Mouse (Mus musculus): ENCODE measurements around the gene Mogat1. TPM values are rescaled to one million over a fixed set of nuclear protein-coding genes. Genes with fewer than 3 reads are reported as not detected.
A peak's percentile ranks its signal among the peaks of the same experiment; 100 is the strongest.

Mogat1 gene
- polyA plus RNA-seq, 1 experiment from 2014 or later: not detected

GRCm38 (mm10) chr1:78502527-78502926 is 8.3 kb upstream of the Mogat1 start:
- 88% methylated on average over 6 of the region's 6 CpGs for WGBS
- H3K4me3 ChIP-seq (ENCODE audit: low read length): no peak overlapping the region
- no peaks in the 10 kb centered on the region for H3K4me1 ChIP-seq (ENCODE audit: control insufficient read depth, insufficient read depth, low read length)
- no peak overlapping the region for H3K4me2 ChIP-seq (replicated peaks; ENCODE audit: low read depth, low read length)
- no peaks in the 10 kb centered on the region for H3K9me3 ChIP-seq (ENCODE audit: control insufficient read depth, low read length)
- H3K27me3 ChIP-seq (ENCODE audit: control insufficient read depth, insufficient read depth, low read length): no peaks in the 10 kb centered on the region
- no peaks in the 10 kb centered on the region for H3K36me3 ChIP-seq (ENCODE audit: control insufficient read depth, insufficient read depth, low read length)
- no peak overlapping the region for H3K27ac ChIP-seq (ENCODE audit: low read depth, low read length)
- no peak overlapping the region for H3K9ac ChIP-seq (ENCODE audit: low read depth, low read length)
- no peak for ATAC-seq (ENCODE audit: low FRiP score, low TSS enrichment)

GRCm38 (mm10) chr1:78507137-78507536 is 3.7 kb upstream of the Mogat1 start:
- H3K27me3 ChIP-seq (ENCODE audit: control insufficient read depth, insufficient read depth, low read length): no peaks in the 10 kb centered on the region
- no peak for ATAC-seq (ENCODE audit: low FRiP score, low TSS enrichment)
- H3K4me3 ChIP-seq (ENCODE audit: low read length): no peak overlapping the region
- 61% methylated on average over 1 of the region's 1 CpGs for WGBS
- no peaks in the 10 kb centered on the region for H3K9me3 ChIP-seq (ENCODE audit: control insufficient read depth, low read length)
- no peaks in the 10 kb centered on the region for H3K36me3 ChIP-seq (ENCODE audit: control insufficient read depth, insufficient read depth, low read length)
- 0 out of 2 replicates have a peak, but pooled peaks cover 4% of the 10 kb centered on the region for H3K4me1 ChIP-seq (ENCODE audit: control insufficient read depth, insufficient read depth, low read length)
- H3K27ac ChIP-seq (ENCODE audit: low read depth, low read length): no peak overlapping the region
- no peak overlapping the region for H3K9ac ChIP-seq (ENCODE audit: low read depth, low read length)
- no peak overlapping the region for H3K4me2 ChIP-seq (replicated peaks; ENCODE audit: low read depth, low read length)

- Histone ChIP-seq H3K27me3 (ENCODE audit: control insufficient read depth, insufficient read depth, low read length) (no peaks in the 10 kb centered on the region), H3K27ac (ENCODE audit: low read depth, low read length) (no peak within 1 kb of the TSS), H3K4me1 (ENCODE audit: control insufficient read depth, insufficient read depth, low read length) (0 out of 2 replicates have a peak, but pooled peaks cover 4% of the 10 kb centered on the region), H3K4me3 (ENCODE audit: low read length) (peak within 1 kb of the TSS; percentile 24; the same call in 1 of the 2 replicates), H3K9me3 (ENCODE audit: control insufficient read depth, low read length) (no peaks in the 10 kb centered on the region), H3K36me3 (ENCODE audit: control insufficient read depth, insufficient read depth, low read length) (no peaks in the 10 kb centered on the region), H3K4me2 (replicated peaks; ENCODE audit: low read depth, low read length) (peak within 1 kb of the TSS; percentile 58), H3K9ac (ENCODE audit: low read depth, low read length) (no peak within 1 kb of the TSS)
- peak; percentile 86 for ATAC-seq (ENCODE audit: low FRiP score, low TSS enrichment)
- 4% methylated on average over 25 of the region's 25 CpGs for WGBS
These were observed 900 bp downstream of the Mogat1 start, which contains the start of gene BC035947 for GRCm38 (mm10) chr1:78511621-78512160. BC035947 (minus strand) TSS chr1:78512158.

- WGBS: 79% methylated on average over 8 of the region's 8 CpGs
- Histone ChIP-seq H3K9ac (ENCODE audit: low read depth, low read length) (no peak overlapping the region), H3K4me2 (replicated peaks; ENCODE audit: low read depth, low read length) (no peak overlapping the region), H3K27me3 (ENCODE audit: control insufficient read depth, insufficient read depth, low read length) (no peaks in the 10 kb centered on the region), H3K4me3 (ENCODE audit: low read length) (no peak overlapping the region), H3K27ac (ENCODE audit: low read depth, low read length) (no peak overlapping the region), H3K9me3 (ENCODE audit: control insufficient read depth, low read length) (no peaks in the 10 kb centered on the region), H3K36me3 (ENCODE audit: control insufficient read depth, insufficient read depth, low read length) (no peaks in the 10 kb centered on the region), H3K4me1 (ENCODE audit: control insufficient read depth, insufficient read depth, low read length) (0 out of 2 replicates have a peak, but pooled peaks cover 4% of the 10 kb centered on the region)
- ATAC-seq (ENCODE audit: low FRiP score, low TSS enrichment): no peak
These were observed 2.0 kb downstream of the Mogat1 start for GRCm38 (mm10) chr1:78512756-78513155.

GRCm38 (mm10) chr1:78518907-78519306 is 8.1 kb downstream of the Mogat1 start:
- Histone ChIP-seq H3K9ac (ENCODE audit: low read depth, low read length) (no peak overlapping the region), H3K4me1 (ENCODE audit: control insufficient read depth, insufficient read depth, low read length) (no peaks in the 10 kb centered on the region), H3K9me3 (ENCODE audit: control insufficient read depth, low read length) (no peaks in the 10 kb centered on the region), H3K36me3 (ENCODE audit: control insufficient read depth, insufficient read depth, low read length) (no peaks in the 10 kb centered on the region), H3K4me2 (replicated peaks; ENCODE audit: low read depth, low read length) (no peak overlapping the region), H3K4me3 (ENCODE audit: low read length) (no peak overlapping the region), H3K27me3 (ENCODE audit: control insufficient read depth, insufficient read depth, low read length) (no peaks in the 10 kb centered on the region), H3K27ac (ENCODE audit: low read depth, low read length) (no peak overlapping the region)
- WGBS: 91% methylated on average over 7 of the region's 7 CpGs
- ATAC-seq (ENCODE audit: low FRiP score, low TSS enrichment): no peak

- Histone ChIP-seq H3K9ac (ENCODE audit: low read depth, low read length) (no peak overlapping the region), H3K9me3 (ENCODE audit: control insufficient read depth, low read length) (no peaks in the 10 kb centered on the region), H3K4me2 (replicated peaks; ENCODE audit: low read depth, low read length) (no peak overlapping the region), H3K4me3 (ENCODE audit: low read length) (no peak overlapping the region), H3K27ac (ENCODE audit: low read depth, low read length) (no peak overlapping the region), H3K36me3 (ENCODE audit: control insufficient read depth, insufficient read depth, low read length) (no peaks in the 10 kb centered on the region), H3K4me1 (ENCODE audit: control insufficient read depth, insufficient read depth, low read length) (no peaks in the 10 kb centered on the region), H3K27me3 (ENCODE audit: control insufficient read depth, insufficient read depth, low read length) (no peaks in the 10 kb centered on the region)
- peak; percentile 60; the same call in 1 of the 2 replicates for ATAC-seq (ENCODE audit: low FRiP score, low TSS enrichment)
- 27% methylated on average over 23 of the region's 23 CpGs for WGBS
These were observed 14.5 kb downstream of the Mogat1 start for GRCm38 (mm10) chr1:78525189-78525886.

GRCm38 (mm10) chr1:78528356-78528755 is 17.6 kb downstream of the Mogat1 start:
- 95% methylated on average over 3 of the region's 3 CpGs for WGBS

GRCm38 (mm10) chr1:78529011-78529410 is 18.2 kb downstream of the Mogat1 start:
- no peaks in the 10 kb centered on the region for H3K4me1 ChIP-seq (ENCODE audit: control insufficient read depth, insufficient read depth, low read length)
- H3K9me3 ChIP-seq (ENCODE audit: control insufficient read depth, low read length): no peaks in the 10 kb centered on the region
- WGBS: 92% methylated on average over 8 of the region's 8 CpGs
- no peak overlapping the region for H3K4me2 ChIP-seq (replicated peaks; ENCODE audit: low read depth, low read length)
- ATAC-seq (ENCODE audit: low FRiP score, low TSS enrichment): no peak
- no peaks in the 10 kb centered on the region for H3K36me3 ChIP-seq (ENCODE audit: control insufficient read depth, insufficient read depth, low read length)
- no peaks in the 10 kb centered on the region for H3K27me3 ChIP-seq (ENCODE audit: control insufficient read depth, insufficient read depth, low read length)
- no peak overlapping the region for H3K27ac ChIP-seq (ENCODE audit: low read depth, low read length)
- no peak overlapping the region for H3K9ac ChIP-seq (ENCODE audit: low read depth, low read length)
- H3K4me3 ChIP-seq (ENCODE audit: low read length): no peak overlapping the region

More at GRCm38 (mm10) chr1:78528356-78528755, 17.6 kb downstream of the Mogat1 start:
- no peak for ATAC-seq (ENCODE audit: low FRiP score, low TSS enrichment)
- no peak overlapping the region for H3K4me2 ChIP-seq (replicated peaks; ENCODE audit: low read depth, low read length)
- no peaks in the 10 kb centered on the region for H3K27me3 ChIP-seq (ENCODE audit: control insufficient read depth, insufficient read depth, low read length)
- H3K9ac ChIP-seq (ENCODE audit: low read depth, low read length): no peak overlapping the region
- no peaks in the 10 kb centered on the region for H3K36me3 ChIP-seq (ENCODE audit: control insufficient read depth, insufficient read depth, low read length)
- H3K4me3 ChIP-seq (ENCODE audit: low read length): no peak overlapping the region
- H3K4me1 ChIP-seq (ENCODE audit: control insufficient read depth, insufficient read depth, low read length): no peaks in the 10 kb centered on the region
- no peaks in the 10 kb centered on the region for H3K9me3 ChIP-seq (ENCODE audit: control insufficient read depth, low read length)
- H3K27ac ChIP-seq (ENCODE audit: low read depth, low read length): no peak overlapping the region

GRCm38 (mm10) chr1:78530500-78531215 is 19.9 kb downstream of the Mogat1 start:
- no peak overlapping the region for H3K27ac ChIP-seq (ENCODE audit: low read depth, low read length)
- no peaks in the 10 kb centered on the region for H3K36me3 ChIP-seq (ENCODE audit: control insufficient read depth, insufficient read depth, low read length)
- 70% methylated on average over 7 of the region's 7 CpGs for WGBS
- no peaks in the 10 kb centered on the region for H3K9me3 ChIP-seq (ENCODE audit: control insufficient read depth, low read length)
- no peak overlapping the region for H3K9ac ChIP-seq (ENCODE audit: low read depth, low read length)
- no peak for ATAC-seq (ENCODE audit: low FRiP score, low TSS enrichment)
- H3K4me3 ChIP-seq (ENCODE audit: low read length): no peak overlapping the region
- H3K27me3 ChIP-seq (ENCODE audit: control insufficient read depth, insufficient read depth, low read length): no peaks in the 10 kb centered on the region
- no peak overlapping the region for H3K4me2 ChIP-seq (replicated peaks; ENCODE audit: low read depth, low read length)
- H3K4me1 ChIP-seq (ENCODE audit: control insufficient read depth, insufficient read depth, low read length): no peaks in the 10 kb centered on the region
